ENCODE assay signal across 7 mouse cellular contexts in the genomic region with DNA sequence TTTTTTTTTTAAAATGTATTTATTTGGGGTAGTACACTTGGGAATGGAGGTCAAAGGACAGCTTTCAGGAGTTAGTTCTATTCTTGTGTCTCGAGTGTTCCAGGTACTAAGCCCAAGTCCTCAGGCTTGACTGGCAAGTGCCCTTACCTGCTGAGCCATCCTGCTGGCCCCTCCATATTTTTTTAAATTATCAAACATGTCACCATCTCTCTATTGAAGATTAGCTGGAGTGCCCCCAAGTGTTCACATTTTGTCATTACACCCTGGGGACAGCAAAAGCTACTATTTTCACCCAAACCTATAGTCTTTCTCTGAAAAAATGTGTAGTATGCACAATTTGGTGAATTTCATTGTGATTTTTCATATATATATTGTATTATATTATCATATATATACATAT. TPM values are rescaled to one million over a fixed set of nuclear protein-coding genes. Genes with fewer than 3 reads are reported as not detected.
DNase-seq lines count a peak whose midpoint lies in the region; ATAC-seq and TF ChIP-seq lines count a peak whose summit lies in the region.

No protein-coding gene starts in this region.

- no peak for ATAC-seq in intestine, postnatal 0 days
- no peak for ATAC-seq in intestine, embryonic 15.5 days

- no peak overlapping the region for H3K27ac ChIP-seq in intestine, postnatal 0 days (ENCODE audit: low read depth, low read length)
- no peak overlapping the region for H3K27ac ChIP-seq in intestine, embryonic 15.5 days
- no peak overlapping the region for H3K27ac ChIP-seq in thymus, adult 2 months (ENCODE audit: control insufficient read depth, insufficient read depth, low read length)

- DNase-seq in thymus, adult 2 months, result peak; percentile 29
- DNase-seq in thymus, adult 18-20 months, result no peak
- DNase-seq in induced T-regulatory cell, adult 2 months (ENCODE audit: low read depth), result peak; percentile 70
- no peak for DNase-seq in urinary bladder, postnatal 10 days (ENCODE audit: low spot score)
- DNase-seq in spleen, adult 12 weeks (ENCODE audit: low spot score), result no peak

- H3K9ac ChIP-seq in intestine, postnatal 0 days (ENCODE audit: low read depth, low read length), result no peak overlapping the region
- H3K9ac ChIP-seq in intestine, embryonic 15.5 days, result no peak overlapping the region

- 67% methylated on average over 1 of the region's 1 CpGs for WGBS in intestine, postnatal 0 days
- 90% methylated on average over 1 of the region's 1 CpGs for WGBS in intestine, embryonic 15.5 days
- 96% methylated on average over 1 of the region's 1 CpGs for WGBS in thymus, adult 2 months

- TF ChIP-seq CTCF in intestine, postnatal 0 days (IDR thresholded peaks at IDR 0.05; ENCODE audit: low read depth), result peak; percentile 66
- TF ChIP-seq CTCF in thymus, adult 2 months (IDR thresholded peaks at IDR 0.05; ENCODE audit: borderline replicate concordance, control insufficient read depth, extremely low read depth, insufficient read depth, low read length, poor library complexity), result no peak

- H3K9me3 ChIP-seq in intestine, postnatal 0 days (ENCODE audit: control insufficient read depth), result no peaks in the 10 kb centered on the region
- H3K9me3 ChIP-seq in intestine, embryonic 15.5 days, result no peaks in the 10 kb centered on the region

- H3K4me1 ChIP-seq in intestine, postnatal 0 days (replicated peaks; ENCODE audit: control insufficient read depth, insufficient read depth, low read length), result peaks cover 24% of the 10 kb centered on the region
- peaks cover 26% of the 10 kb centered on the region for H3K4me1 ChIP-seq in intestine, embryonic 15.5 days (replicated peaks)
- peaks cover 6% of the 10 kb centered on the region; the same call in 1 of the 2 replicates for H3K4me1 ChIP-seq in thymus, adult 2 months (replicated peaks; ENCODE audit: control insufficient read depth, insufficient read depth, low read length)

- H3K27me3 ChIP-seq in intestine, postnatal 0 days (replicated peaks; ENCODE audit: control insufficient read depth, insufficient read depth, low read length), result no peaks in the 10 kb centered on the region
- H3K27me3 ChIP-seq in intestine, embryonic 15.5 days (replicated peaks), result no peaks in the 10 kb centered on the region
- H3K27me3 ChIP-seq in thymus, adult 2 months (ENCODE audit: control insufficient read depth, insufficient read depth, low read length), result no peaks in the 10 kb centered on the region

- no peaks in the 10 kb centered on the region for H3K36me3 ChIP-seq in intestine, postnatal 0 days (ENCODE audit: control insufficient read depth, insufficient read depth)
- no peaks in the 10 kb centered on the region for H3K36me3 ChIP-seq in intestine, embryonic 15.5 days
- no peaks in the 10 kb centered on the region for H3K36me3 ChIP-seq in thymus, adult 2 months (ENCODE audit: control insufficient read depth, insufficient read depth, low read length)

- no peak overlapping the region for H3K4me2 ChIP-seq in intestine, postnatal 0 days (replicated peaks; ENCODE audit: low read depth)
- no peak overlapping the region for H3K4me2 ChIP-seq in intestine, embryonic 15.5 days (replicated peaks)

- H3K4me3 ChIP-seq in intestine, postnatal 0 days (ENCODE audit: low read depth, low read length), result no peak overlapping the region
- no peak overlapping the region for H3K4me3 ChIP-seq in intestine, embryonic 15.5 days (replicated peaks)
- no peak overlapping the region for H3K4me3 ChIP-seq in thymus, adult 2 months (ENCODE audit: control insufficient read depth, insufficient read depth, low read length)

- no peak for TF ChIP-seq POLR2A in thymus, adult 2 months (IDR thresholded peaks at IDR 0.05; ENCODE audit: control insufficient read depth, extremely low read depth, insufficient read depth, low read length, poor library complexity)

RNA-seq across cellular contexts. Expression of gene Ttpal, which starts 10.0 kb away (rescaled TPM):
- 10.4 and 10.9 TPM in 2 replicates for polyA plus RNA-seq in intestine, postnatal 0 days (2015; fragmentation: Nextera tagmentation; extraction: Ambion mirVana)
- 25.7 and 26.5 TPM in 2 replicates for polyA plus RNA-seq in intestine, embryonic 15.5 days (2015; fragmentation: Nextera tagmentation; extraction: Ambion mirVana)
- 63.2 and 72.5 TPM in 2 replicates for polyA plus RNA-seq in thymus, adult 2 months (2012; rRNA removed)

RNA-seq across cellular contexts. Expression of gene Serinc3, which starts 52.8 kb away (rescaled TPM):
- 61.3 and 68.5 TPM in 2 replicates for polyA plus RNA-seq in intestine, postnatal 0 days (2015; fragmentation: Nextera tagmentation; extraction: Ambion mirVana)
- polyA plus RNA-seq in intestine, embryonic 15.5 days (2015; fragmentation: Nextera tagmentation; extraction: Ambion mirVana), result 45.3 and 47.1 TPM in 2 replicates
- polyA plus RNA-seq in thymus, adult 2 months (2012; rRNA removed), result 279 and 281 TPM in 2 replicates

Comparison
In these comparisons a context has a peak if more than half of its experiments do, and no peak if none do; other contexts are left out.
1. DNase-seq: peak in thymus, adult 2 months (single experiment) and induced T-regulatory cell, adult 2 months (single experiment); none in thymus, adult 18-20 months (0 of 2), urinary bladder, postnatal 10 days (single experiment) and spleen, adult 12 weeks (single experiment).